Mouse (Mus musculus): ENCODE measurements at regions not wholly inside any gene's neighbourhood (a gene's known extent, or its start where the extent isn't known, plus 50 kb on each side); places are given as distances from the start of the nearest gene placed in this dataset.

DNA sequence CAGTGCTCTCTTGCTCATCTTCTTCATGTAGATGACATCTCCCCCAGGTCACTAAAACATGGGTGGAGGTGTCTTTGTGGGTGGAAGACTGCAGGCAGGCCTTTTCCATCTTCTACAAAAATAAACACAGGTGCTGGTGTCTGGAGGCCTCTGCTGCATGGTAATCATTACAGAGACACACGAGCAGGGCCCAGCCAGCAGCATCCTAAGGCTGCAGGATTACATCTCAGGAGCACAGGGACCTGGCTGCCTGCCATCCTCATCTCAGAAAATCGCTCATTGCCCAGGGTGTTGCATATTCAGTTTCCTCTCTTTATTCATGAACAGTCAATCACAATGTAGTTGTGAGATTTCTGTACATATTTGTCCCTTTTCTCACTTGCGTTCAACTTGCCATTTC, 56.5 kb upstream of the Cobl start:
- H3K27me3 ChIP-seq (ENCODE audit: control insufficient read depth, insufficient read depth, low read length) = no peaks in the 10 kb centered on the region
- no peak overlapping the region for H3K27ac ChIP-seq (replicated peaks; ENCODE audit: insufficient read depth, low read depth, low read length)
- H3K4me3 ChIP-seq (ENCODE audit: insufficient read depth, low read depth, low read length) = no peak overlapping the region
- WGBS = 67% methylated on average over 3 of the region's 3 CpGs
- no peaks in the 10 kb centered on the region for H3K79me2 ChIP-seq (ENCODE audit: control insufficient read depth, insufficient read depth, low read length)
- TF ChIP-seq POLR2A (IDR thresholded peaks at IDR 0.05; ENCODE audit: extremely low read depth, insufficient read depth, low read length) (no peak), CTCF (IDR thresholded peaks at IDR 0.05; ENCODE audit: low read depth, low read length) (no peak)
- H3K9ac ChIP-seq (ENCODE audit: low read depth, low read length) = no peak overlapping the region
- H3K36me3 ChIP-seq (ENCODE audit: control insufficient read depth, insufficient read depth, low read length) = no peaks in the 10 kb centered on the region
- H3K4me1 ChIP-seq (ENCODE audit: control insufficient read depth, insufficient read depth, low read length) = no peaks in the 10 kb centered on the region
- DNase-seq (ENCODE audit: extremely low read depth, low read depth, low spot score) = no peak

DNA sequence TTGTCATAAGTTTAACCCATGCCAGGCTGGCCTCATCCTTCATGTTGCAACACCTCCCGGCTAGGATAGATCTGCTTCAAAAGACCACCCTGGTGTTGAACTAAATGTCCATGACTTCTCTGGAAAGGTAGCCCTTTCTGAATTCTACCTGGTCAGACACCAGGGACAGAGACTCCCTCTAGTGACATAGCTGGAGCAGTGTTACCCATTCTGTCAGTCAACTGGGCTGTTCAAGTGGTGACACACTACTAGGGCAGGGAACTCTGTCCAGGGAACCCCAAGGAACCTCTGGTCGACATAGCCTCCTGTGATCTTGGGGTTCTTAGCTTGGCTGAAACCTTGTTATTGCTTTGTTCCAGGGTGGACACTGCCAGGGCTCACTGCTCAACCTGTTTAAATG, 51.6 kb upstream of the Cobl start:
- no peaks in the 10 kb centered on the region for H3K4me1 ChIP-seq (ENCODE audit: control insufficient read depth, insufficient read depth, low read length)
- H3K27me3 ChIP-seq (ENCODE audit: control insufficient read depth, insufficient read depth, low read length) = no peaks in the 10 kb centered on the region
- TF ChIP-seq CTCF (IDR thresholded peaks at IDR 0.05; ENCODE audit: low read depth, low read length) = peak; percentile 37
- TF ChIP-seq POLR2A (IDR thresholded peaks at IDR 0.05; ENCODE audit: extremely low read depth, insufficient read depth, low read length) = no peak
- no peak overlapping the region for H3K4me3 ChIP-seq (ENCODE audit: insufficient read depth, low read depth, low read length)
- no peaks in the 10 kb centered on the region for H3K79me2 ChIP-seq (ENCODE audit: control insufficient read depth, insufficient read depth, low read length)
- no peak overlapping the region for H3K9ac ChIP-seq (ENCODE audit: low read depth, low read length)
- peak; percentile 20 for DNase-seq (ENCODE audit: extremely low read depth, low read depth, low spot score)
- H3K27ac ChIP-seq (replicated peaks; ENCODE audit: insufficient read depth, low read depth, low read length) = no peak overlapping the region
- 87% methylated on average over 2 of the region's 2 CpGs for WGBS
- H3K36me3 ChIP-seq (ENCODE audit: control insufficient read depth, insufficient read depth, low read length) = no peaks in the 10 kb centered on the region

Measured in liver, adult 2 months (tissue).